Mouse (Mus musculus): ENCODE measurements at regions not wholly inside any gene's neighbourhood (a gene's known extent, or its start where the extent isn't known, plus 50 kb on each side); places are given as distances from the start of the nearest gene placed in this dataset.

DNA sequence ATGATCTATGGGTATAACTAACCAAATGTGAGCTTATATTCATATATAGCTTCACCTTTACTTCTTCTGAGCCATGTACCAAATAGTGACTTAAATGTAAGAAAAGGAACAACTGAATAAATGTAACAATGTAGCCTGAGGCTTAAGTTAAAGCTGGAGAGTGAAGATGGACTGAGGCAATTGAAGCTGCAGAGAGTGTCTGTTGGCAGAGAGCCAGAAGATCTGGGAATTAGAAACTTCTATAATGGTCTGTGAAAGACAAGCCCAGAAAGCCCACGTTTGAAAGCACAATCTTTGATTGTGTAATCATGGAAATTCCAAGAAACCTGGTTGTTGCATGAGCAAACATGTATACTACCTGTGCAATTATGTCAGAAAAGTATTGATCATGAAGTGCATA is 1078.0 kb upstream of the Sel1l start:
- TF ChIP-seq CTCF (IDR thresholded peaks at IDR 0.05; ENCODE audit: extremely low read depth, insufficient read length, insufficient replicate concordance, low read depth, low read length) (no peak), POLR2A (IDR thresholded peaks at IDR 0.05; ENCODE audit: low read depth, low read length) (no peak)
